Mouse (Mus musculus): ENCODE measurements around the gene Gsdma3.

Gene Gsdma3

GRCm38 (mm10) chr11:98625611-98626410 is at the start of gene Gsdma3, which contains the start of gene Gm12355:
TSS of gene Gsdma3 (plus strand) at chr11:98626360.
TSS of gene Gm12355 (minus strand) at chr11:98625661.
- no peak for DNase-seq (ENCODE audit: low read depth, low spot score)

- DNase-seq (ENCODE audit: low read depth, low spot score): no peak
Measured at GRCm38 (mm10) chr11:98577776-98578175, 48.4 kb upstream of the Gsdma3 start.

DNA sequence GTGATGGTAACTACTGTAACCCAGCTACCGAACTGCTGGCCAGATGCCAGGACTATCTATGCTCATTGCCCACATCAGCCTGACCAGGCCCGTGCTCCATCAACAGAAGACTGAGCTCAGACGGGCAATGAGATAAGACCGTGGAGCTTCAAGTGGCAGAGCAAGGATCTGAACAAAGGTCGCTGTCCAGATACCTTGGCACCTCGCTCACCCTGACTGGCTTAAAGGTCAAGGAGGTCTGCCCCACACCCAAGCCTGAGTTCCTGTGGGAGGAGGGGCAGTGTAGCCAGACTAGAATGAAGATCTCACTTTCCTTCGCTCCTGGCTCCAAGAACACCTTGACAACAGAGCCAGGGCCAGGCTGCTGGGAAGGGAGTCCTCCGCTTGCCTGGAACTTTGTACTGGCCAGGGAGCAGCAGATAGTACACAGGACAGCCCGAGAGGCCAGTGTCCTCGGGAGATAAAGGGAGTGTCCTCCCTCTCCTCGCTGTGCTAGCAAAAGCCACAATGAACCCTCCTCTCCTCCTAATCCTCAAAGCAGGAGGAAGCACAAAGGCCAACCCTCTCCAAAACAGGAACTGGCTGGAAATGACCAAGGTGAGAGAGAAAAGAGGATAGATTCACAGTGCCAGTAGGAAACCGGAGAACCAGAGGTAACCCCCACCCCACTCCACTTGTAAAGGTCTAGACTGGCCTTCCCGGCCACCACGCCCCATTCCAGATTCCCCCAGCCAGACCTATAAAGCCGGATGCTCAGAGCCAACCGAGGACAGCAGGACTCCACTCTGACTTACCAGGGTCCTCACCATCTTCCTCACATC is 45.6 kb upstream of the Gsdma3 start:
- DNase-seq (ENCODE audit: low read depth, low spot score): no peak

GRCm38 (mm10) chr11:98581286-98582029 is 44.7 kb upstream of the Gsdma3 start:
- no peak for DNase-seq (ENCODE audit: low read depth, low spot score)

DNA sequence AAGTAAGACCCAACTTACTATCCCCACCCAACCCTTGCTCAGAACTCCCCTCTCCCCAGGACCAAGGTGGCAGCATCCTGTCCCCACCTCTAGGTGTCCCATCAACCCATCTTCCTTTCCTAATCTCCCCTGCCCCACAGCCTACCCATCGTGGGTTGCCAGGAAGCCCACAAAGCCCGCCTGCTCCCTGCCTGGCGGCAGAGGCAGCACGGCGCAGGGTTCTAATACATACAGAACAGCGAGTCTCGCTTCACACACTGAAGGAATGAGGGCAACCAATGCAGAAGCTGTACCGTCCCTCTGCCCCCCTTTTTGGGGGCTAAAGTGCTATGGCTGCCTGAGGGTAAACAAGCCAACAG is 44.2 kb upstream of the Gsdma3 start:
- DNase-seq (ENCODE audit: low read depth, low spot score): no peak

DNA sequence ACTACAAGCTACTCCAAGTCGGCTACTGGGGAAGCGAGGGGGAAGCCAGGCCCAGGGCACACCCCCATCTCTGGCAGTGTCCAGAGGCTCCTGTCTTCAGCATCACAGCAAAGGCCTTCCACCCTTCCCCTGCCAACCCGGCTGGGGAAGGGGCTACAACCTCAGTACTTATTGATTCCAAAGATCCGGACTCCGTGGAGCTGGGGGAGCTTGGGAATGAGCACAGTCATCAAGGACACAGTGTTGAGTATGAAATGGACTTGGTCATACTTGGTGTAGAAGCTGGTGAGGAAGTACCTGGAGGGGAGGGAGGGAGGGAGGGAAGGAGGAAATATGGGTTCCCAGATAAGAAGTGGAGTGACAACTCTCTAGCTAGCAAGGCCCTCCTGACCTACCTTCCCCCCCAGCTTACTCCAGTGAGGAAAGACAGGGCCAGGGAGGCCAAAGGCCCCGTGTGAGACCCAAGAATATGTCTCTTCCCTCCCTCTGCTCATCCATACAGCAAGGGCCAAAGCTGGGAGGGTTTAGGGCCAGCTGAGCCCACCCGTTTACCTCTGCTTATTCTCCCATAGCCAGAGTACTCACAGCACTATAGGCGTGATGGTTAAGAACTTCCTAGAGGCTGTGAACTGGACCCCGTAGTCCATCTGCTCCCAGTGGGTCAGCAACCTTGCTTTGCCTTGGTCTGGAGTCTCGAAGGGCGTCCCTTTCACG is 43.5 kb upstream of the Gsdma3 start:
- DNase-seq (ENCODE audit: low read depth, low spot score): no peak

GRCm38 (mm10) chr11:98583265-98583552 is 43.0 kb upstream of the Gsdma3 start:
- no peak for DNase-seq (ENCODE audit: low read depth, low spot score)

- DNase-seq (ENCODE audit: low read depth, low spot score): peak; percentile 31
Measured at GRCm38 (mm10) chr11:98583571-98583970, 42.6 kb upstream of the Gsdma3 start.

DNA sequence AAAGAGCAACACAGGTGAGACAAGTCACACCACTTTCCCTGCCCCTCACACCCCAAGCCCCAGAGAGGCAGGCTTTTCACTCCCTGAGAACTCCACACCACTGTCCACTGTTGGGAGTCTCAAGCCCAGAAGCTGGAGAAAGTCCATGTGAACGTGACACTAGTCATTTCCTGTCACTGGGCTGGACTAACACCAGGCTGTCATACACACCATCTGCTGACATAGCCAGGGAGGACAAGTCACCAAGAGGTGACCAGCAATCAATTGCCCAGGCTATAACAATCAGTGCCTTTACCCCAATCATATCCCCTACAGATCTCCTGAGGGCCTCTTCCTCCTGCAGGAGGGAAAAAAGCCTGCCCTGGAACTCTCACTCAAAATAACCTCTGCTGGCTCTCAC is 42.0 kb upstream of the Gsdma3 start:
- DNase-seq (ENCODE audit: low read depth, low spot score): no peak

DNA sequence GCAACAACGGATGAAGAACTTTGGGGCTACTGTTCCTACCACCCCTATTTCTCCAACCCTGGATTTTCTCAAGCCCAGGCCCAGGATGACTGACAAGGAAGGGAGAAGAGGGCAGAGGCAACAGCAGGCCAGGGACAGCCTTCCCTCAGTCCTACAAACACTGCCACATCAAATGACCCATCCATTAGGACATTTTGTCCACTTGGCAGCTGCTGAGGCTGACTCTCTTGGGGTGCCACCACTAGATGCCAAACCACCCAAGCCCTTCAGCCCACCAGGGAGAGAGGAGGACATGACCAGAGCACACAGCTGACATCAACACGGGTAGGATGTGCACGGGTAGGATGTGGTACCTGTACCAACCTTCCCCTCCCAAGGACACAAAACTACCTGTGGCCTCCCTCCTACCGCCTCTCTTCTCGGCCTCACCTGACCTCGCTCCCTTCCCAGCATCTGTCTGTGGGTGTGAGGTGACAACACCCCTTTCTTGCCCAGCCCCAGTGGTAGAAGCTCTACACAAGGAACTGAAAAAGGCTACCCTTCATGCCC is 41.5 kb upstream of the Gsdma3 start:
- DNase-seq (ENCODE audit: low read depth, low spot score): no peak

GRCm38 (mm10) chr11:98586087-98586891 is 39.9 kb upstream of the Gsdma3 start:
- DNase-seq (ENCODE audit: low read depth, low spot score): no peak

DNA sequence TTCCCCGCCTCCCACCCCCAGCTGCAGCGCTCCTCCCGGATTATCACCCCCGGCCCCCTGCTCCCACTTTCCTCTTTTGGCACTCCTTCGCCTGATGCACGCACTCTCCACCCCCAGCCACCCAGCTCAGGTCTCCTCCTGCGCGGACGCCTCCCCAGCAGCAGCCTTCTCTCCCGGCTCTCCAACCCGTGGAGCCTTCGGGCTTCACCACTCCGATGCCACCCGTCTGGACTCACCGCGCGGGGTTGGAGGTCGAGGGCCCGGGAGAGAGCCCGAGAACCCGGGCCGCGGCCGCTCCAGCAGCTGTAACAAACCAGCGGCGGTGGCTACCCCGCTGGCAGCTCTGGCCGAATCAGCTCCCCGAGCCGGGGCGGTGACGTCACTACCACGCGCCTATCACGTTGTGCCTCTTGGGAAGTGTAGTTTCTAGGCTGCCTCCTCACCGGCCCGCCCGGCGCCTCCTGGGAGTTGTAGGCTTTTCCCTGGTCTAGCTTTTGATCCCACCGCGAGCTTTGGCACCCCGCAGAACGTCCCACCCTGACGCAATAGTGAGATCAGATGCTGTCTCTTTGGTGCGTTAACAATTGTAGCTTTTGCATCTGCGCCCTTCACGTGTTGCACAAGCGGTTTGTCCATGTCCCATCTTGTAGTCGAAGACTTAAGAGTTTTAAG is 39.1 kb upstream of the Gsdma3 start, which contains the start of gene Ormdl3:
Gene Ormdl3, minus strand, starts transcription at position 477 of the 672 bp plus-strand sequence.
- DNase-seq (ENCODE audit: low read depth, low spot score): peak; percentile 98

DNA sequence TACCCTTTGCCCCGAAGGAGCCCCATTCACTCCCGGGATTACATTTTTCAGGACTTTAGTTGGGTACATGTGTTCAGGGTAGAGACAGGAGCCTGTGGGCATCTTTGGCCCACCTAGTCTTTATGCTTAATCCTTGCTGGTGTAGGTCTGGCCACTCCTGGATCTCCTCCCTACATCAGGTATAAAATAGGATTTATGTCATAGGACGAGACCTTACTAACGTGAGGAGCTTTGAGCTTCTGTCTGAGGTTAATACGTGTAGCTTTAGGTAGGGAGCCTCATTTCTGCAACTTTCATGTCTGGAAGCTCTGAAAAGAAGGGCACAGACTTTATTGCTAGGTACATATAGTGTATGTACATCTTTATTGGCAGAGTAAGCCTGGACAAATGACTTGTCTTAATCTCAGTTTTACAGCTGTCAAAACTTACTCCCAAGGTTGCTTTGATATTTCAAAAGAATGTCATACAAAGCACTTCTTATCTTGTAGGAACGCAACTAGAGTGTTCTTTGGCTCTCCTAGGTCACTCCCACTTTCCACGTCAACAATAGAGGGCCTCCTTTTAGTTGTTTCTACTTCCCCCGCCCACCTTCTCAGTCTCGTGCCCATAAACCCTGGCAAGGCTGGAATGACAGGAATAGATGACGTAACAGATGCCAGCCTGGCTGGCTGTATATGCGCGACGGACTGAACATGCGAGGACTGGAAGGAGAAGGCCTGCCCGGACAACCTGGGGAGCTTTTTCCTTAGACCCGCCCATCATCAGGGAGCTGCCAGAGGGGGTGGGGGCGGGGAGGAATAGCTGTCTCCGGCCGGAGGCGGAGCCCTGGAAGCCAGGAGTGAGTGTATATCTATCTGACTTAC is 38.2 kb upstream of the Gsdma3 start:
- DNase-seq (ENCODE audit: low read depth, low spot score): peak; percentile 87

- DNase-seq (ENCODE audit: low read depth, low spot score): no peak
Measured at GRCm38 (mm10) chr11:98588833-98589281, 37.3 kb upstream of the Gsdma3 start.

GRCm38 (mm10) chr11:98589306-98589705 is 36.9 kb upstream of the Gsdma3 start:
- no peak for DNase-seq (ENCODE audit: low read depth, low spot score)

DNA sequence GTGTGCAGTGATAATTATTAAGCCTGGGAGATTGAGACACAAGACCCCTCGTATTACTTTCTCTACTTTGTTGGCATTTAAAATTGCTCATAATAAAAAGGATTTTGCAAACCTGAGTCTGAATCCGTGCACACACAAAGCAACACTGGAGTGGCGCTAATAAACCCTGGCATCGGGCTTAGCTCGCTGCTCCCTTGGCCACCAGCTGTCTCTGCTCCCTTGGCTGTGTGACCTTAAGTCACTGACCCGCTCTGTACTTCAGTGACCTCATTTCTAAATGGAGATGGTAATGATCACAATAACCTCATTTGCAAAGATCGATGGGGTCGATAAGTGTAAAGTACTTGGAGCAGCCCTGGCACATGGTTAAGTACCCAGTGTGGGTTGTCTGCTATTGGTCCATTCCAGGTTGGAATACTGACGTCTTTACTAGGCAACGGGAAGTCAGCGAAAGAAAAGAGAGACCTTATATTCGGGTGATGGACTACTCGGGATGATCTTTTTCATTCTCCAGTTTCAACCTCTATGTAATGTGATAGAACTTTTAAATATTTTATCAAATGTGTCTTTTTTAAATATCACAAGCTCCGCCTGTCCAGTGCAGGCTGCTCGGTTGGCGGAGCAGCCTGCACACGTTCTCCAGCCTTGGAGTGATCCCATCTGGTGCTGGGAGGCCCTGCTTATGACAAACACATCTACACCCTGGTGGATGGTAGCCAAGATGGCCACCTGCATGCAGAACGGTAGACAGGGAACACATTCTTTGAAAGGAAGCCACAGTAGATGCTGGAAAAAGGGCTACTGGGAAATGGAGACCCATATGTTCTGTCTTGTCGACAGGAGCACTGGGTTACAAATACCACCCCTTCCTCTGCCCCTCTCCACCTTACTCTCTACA is 35.4 kb upstream of the Gsdma3 start:
- no peak for DNase-seq (ENCODE audit: low read depth, low spot score)

- peak; percentile 14 for DNase-seq (ENCODE audit: low read depth, low spot score)
Measured at GRCm38 (mm10) chr11:98595021-98595420, 31.1 kb upstream of the Gsdma3 start.

- no peak for DNase-seq (ENCODE audit: low read depth, low spot score)
Measured at GRCm38 (mm10) chr11:98595473-98595872, 30.7 kb upstream of the Gsdma3 start.

Data from A20 (cell line).